Mouse (Mus musculus) heart, adult 11 months (tissue): ENCODE measurements around the gene Rbp4.
A peak's percentile ranks its signal among the peaks of the same experiment; 100 is the strongest.

Source experiments
- DNase-seq: peaks from one replicate; pipeline ENCODE4 v3.0.0; 2022

Gene Rbp4

DNA sequence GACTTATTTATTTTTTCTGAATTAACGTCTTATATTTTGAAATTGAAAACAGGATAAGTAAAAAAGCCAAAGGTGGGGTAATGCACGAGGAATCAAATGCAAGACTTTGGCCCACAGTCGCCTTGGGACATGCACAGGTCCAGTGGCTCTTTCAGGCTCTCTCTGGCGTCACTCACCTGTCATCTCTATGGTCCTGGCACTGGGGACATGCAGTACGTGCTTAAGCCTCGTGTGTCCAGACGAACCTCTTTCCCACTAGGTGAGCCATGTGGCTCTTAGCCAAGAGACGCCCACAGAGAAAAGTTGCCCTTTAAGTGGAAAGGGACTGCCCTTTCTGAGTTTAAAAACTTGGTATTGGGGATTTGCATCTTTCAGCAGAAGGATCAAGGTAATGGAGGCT is 35.7 kb downstream of the Rbp4 start:
- peak; percentile 79 for DNase-seq

DNA sequence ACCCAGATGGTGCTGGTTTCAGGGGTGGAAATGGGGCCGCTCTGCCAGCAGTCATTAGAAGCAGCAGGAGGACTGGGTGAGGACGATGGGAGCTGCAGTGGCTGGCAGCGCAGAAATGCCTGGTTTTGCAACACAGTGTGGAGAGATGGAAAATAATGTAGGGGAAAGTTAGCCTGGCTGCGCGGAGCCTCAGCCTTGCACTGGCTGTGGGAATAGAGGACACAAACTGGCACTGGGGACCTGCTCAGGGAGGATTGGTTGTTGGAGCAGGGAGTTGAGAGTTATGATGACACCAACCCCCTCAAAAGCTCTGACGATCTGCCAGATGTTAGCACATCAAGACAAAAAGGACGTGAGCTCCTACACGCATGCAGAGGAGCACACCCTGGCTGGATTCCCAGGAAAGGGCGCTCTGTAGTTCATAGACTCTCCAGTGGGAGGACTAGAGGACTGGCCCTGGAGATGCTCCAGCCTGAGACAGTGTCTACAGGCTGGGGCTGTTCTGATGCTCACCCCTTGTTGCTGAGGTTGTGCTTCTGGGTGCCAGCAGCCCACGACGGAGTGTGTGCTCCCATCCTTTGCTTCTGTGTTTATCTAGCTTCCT is 38.0 kb downstream of the Rbp4 start:
- peak; percentile 88 for DNase-seq

DNA sequence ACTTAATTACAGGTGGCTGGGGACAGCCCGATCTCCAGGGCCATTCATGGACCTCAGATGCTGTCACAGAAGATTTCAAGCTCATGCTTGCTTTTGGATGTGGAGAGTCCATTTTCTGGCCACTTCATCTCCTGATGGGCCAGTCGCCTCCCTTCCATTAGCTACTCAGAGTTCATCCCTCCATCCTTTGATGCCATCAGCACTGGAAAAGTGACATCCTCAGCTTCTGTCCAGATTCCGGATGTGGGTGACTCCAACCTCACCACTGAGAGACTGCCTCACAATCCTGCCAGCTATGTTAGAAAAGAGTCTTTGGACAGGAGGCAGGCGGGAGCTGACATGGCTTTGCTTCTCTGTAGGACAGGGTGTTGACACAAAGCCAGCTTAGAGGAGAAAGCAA is 39.2 kb downstream of the Rbp4 start:
- peak; percentile 84 for DNase-seq

DNA sequence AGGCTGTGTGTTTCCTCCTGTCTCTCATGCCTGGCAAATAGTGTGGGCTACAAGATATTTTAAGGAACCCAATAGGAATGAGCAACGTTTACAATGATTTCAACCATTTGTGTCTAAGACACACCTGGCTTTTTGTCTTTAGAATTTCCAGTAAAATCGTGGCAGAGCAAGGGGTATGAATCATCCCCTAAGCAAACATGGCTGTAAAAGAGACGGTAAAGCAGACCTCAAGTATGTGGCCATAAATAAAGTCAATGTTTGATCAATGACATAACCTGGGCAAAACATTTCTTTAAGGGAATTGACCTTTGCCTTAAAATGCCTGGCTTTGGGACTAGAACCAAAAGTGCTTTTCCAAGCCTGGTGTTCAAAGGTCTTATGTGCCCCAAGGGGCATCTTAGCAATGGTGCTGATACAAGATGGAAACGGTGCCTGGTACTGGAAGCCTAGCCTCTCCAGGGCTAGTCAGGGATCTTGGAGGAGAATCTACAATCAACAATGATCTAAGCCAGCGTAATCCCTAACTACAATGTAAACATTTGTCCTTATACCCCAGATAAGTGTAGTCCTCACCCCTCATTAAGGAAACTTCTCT is 42.1 kb downstream of the Rbp4 start:
- no peak for DNase-seq

DNA sequence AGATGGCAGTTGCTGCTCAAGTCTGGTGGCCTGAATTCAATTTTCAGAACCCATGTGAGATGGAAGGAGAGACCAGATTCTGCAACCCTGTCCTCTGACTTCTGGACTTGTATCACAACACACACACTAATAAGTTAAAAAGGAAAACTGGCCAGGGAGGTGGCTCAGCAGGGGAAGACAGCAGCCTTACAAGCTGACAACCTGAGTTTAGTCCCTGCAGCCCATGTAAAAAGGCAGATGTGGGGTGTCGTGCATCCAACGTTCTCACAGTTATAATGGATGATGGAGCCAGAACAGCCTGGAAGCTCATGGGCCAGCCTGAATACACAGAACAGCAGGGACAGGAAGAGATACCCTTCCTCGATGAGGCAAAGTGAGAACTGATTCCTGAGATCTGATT is 43.7 kb downstream of the Rbp4 start:
- DNase-seq: peak; percentile 58

DNA sequence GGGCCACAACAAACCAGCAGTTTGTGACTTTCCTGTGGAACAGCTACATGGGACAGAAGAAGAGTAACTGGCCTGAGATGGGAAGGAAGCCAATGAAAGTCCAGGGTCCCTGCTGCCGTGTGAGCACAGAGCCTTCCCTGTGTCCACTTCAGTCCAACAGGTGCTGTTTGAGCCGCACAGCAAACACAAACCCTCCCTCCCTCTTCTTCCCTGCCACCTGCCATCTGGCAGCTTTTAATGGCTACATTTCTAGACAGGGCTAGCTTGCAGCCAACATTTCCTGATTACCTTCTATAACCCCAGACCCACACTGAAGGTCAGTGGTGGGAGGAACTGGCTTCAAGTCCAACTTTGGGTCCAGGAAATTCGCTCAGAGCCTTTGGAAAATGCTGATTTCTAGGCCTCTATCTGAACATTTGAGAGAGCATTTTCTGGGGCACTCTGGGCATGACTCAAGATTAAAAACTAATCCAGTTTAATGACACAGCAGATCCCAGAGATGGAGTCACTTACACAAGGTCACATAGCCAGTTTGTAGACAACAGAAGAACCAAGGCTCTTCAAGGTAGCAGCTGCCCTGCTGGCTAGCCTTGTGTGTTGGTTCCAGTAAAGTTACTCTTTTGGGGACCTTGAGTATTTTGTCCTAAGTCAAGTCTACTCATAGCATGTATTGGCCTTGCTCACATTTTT is 47.1 kb downstream of the Rbp4 start:
- peak; percentile 64 for DNase-seq

DNA sequence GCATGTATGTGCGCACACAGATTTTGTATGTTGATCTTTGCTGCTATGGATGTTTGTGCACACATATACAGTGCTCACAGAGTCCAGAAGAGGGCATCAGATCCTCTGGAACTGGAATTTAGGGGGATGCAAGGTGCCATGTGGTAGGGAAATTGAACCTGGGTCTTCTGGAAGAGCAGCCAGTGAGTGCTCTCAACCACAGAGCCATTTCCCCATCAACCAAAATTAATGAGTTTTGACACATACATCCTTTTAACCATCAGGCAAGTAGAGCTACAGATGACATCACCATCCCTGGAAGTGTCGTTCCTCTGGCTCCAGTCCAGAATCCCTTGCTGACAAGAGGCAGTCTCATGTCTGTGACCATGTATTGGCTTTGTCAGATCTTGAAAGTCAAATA is 48.8 kb downstream of the Rbp4 start:
- DNase-seq: peak; percentile 58

DNA sequence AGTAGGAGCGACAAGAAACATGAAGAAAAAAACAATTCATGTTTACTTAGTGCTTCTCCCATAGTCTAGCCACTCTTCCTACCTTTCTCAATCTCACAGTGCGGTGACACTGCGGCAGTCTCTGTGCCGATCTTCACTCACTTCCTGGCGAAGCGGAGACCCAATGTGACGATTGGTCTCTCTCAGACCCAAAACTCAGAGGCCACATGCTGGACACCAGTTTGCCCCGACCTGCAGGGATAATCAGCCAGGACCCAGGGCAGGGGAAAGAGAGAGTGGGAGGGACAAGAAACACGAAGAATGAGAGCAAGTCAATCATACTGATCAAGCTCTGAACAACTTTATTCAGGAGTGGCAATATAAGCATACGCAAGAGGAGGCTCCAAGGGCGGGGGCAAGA is 50.0 kb downstream of the Rbp4 start:
- peak; percentile 56 for DNase-seq

DNA sequence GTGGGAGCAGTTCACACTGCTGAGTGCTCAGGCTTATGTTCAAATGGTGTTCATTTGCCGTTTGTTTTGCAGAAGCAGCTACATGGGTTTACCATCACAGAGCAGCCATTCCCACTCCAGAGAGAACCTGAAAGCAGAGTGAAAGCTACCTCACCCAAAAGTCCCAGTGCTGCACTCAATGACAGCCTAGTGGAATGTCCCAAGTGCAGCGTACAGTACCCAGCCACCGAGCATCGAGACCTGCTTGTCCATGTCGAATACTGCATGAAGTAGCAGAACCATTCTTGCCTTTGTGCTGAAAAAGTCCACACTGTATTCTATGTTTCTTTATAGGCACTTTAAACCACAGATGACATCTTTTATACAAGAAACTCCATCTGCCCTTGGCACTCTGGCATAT is 51.9 kb downstream of the Rbp4 start:
- DNase-seq: peak; percentile 55
